Mouse (Mus musculus): ENCODE measurements at regions not wholly inside any gene's neighbourhood (a gene's known extent, or its start where the extent isn't known, plus 50 kb on each side); places are given as distances from the start of the nearest gene placed in this dataset.
"Not testable (repeated sequence)": the region's sequence is repeated elsewhere in the genome, so short reads cannot be mapped to it uniquely, and the experiment has no call there.

DNA sequence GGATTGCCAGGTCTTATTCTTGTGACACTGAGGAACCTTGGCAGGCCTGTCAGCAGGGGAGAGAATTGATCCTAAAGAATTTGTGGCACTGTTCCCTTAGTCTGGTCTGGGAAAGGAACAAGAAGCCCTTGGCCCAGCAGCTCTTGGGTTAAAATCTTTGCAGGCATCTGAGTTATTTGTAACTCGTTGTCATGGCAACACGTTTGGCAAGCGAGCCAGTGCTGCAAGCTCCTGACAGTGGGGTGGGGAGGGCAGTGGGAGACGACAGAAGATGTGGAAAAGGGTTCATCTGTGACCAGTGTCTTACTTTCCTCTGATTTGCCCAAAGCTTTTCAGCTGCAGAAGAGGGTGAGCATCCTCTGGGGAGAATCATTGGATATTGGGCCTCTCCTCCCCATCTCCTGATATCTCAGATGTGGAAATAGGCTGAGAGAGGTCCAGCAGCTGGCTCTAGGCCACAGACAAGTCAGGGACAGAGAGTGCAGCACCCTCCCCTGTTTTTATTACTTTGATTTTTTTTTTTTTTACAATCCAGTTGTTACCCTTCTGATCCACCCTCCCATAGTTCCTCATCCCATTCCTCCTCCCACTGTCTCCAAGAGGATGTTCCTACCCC is 92.4 kb upstream of the Huwe1 start:
- not testable (repeated sequence) for TF ChIP-seq EP300 (optimal IDR thresholded peaks at IDR 0.05); CTCF (IDR thresholded peaks at IDR 0.05; ENCODE audit: low read depth)
